Mouse (Mus musculus): ENCODE measurements around the gene Hsd17b12.

Gene Hsd17b12

DNA sequence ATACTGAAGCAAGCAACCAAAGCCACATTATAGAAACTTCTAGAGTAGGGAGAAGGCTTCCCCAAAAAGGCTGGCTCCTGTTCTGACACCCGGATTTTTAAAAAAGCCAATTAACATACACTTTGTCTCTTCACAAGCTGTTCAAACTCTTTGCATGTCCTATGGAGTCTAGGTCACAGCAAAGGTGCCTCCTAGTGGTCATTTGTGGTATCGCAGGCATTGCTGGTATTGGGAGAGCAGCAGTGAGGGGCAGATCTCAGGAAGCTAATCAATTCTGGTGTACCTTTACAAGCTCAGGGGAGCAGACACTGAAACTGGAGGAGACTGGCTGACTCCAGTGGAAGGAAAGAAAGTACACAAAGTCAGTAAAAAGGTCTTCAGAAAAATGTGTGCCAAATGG, 155.4 kb downstream of the Hsd17b12 start:
- peak; percentile 82 for DNase-seq

DNA sequence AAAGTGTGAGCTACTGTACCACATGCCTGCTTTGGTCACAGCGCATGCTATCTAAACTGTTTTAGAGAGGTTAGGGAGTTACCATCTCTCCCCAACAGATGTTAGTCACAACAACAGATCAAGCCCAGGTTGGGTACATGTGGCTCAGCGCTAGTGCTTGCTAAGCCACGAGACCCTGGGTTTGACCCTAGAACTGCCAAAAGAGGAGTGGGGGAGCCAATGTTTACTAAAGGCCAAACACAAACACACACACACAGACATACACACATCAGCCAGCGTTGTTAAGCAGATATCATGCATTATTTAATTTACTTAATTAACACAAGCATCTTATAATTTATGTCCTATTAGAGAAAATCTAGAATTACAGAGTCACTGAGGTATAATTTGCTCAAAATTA, 155.8 kb downstream of the Hsd17b12 start:
- no peak for DNase-seq

DNA sequence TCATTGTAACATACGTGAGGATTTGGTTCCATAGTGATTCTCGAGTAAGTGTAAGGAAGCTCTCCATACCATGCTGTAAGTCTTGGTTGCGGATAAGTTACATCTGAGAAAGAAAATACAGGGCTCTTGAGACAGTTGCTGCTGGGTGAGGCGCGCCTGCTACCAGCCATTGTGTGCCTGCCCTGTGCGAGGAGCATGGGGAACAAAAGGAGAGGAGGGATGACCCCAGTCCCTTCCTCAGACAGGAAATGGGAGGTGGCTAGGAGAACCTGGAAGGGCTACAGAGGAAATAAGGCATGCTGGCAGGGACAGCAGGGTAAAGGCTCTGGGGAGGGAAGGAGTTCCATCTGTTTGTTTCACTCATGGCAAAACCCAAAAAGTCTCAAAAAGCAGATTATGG, 156.4 kb downstream of the Hsd17b12 start:
- no peak for DNase-seq

DNA sequence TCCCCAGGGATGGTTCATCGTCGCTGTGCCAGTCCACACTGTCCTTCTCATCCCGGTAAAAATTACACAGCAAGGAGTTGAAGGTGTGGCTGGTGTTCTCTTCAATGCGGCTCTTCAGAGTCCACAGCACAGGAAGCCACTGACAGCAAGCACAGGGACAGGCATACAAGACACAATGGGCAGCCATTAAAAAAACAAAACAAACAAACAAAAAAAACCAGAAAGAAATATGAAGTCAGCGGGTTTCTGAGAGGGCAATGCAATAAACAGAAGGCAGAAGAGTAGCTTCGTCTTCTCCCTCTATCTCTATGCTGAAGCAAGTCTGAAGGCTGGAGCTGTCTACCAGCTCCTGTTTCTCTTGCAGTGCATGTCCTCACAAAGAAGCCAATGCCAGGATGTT, 161.5 kb downstream of the Hsd17b12 start, which contains the start of gene Gm27027:
Gm27027 (minus strand) TSS at position 101 of the 400 bp plus-strand sequence.
- no peak for DNase-seq

DNA sequence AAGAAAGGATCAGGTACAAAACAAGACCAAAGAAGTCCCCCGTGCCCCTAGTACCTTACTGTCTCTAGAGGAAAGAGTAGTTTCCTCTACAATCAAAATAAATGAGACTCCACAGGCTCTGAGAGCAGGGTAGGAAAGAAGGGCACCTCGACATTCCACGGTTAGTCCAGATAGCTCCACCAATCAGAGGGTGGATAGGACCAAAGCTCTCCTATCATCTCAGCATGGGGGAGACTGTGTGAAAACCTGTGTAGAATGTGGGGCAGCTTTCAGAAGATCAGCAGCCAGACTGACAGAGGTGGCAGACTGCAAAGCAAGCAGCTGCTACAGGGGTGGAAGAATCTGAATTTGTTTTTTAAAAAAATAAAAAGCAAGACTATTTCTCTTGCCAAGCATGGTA, 165.0 kb downstream of the Hsd17b12 start:
- DNase-seq: no peak

DNA sequence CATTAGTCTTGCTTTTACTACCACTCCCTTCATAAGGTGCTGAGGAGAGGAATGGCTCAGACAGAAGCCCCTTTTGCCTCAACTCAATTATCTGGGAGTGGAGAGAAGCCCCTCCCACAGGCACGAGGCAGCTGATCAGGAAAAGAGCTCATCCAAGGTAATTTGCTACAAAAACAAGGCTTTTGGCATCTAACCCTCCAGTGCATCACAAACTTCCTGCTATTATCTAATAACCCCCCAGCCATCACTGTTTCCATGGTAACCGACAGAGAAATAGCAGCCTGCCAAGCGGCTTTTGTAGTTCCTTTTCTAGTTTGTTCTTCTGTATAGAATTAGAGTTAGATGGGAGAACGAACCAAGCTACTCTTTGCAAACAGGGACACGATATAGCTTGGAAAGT, 165.5 kb downstream of the Hsd17b12 start:
- DNase-seq: no peak

DNA sequence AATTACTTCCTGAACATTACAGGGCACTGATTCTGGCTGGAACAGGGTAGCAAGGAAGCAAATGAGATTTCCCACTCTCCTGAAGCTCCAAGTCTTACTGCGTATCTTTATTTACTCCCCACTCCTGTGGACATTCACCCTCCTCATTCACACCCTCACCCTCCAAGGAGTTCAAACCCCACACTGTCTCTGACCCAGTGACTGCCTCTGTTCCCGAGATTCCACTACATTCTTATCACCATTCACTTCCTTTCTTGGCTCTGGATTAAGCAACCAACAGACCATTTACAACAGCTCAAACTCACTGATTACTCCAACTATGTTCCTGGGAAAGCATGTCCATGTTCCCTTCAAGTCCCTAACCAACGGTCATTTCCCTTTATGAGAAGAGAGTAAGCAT, 166.4 kb downstream of the Hsd17b12 start:
- no peak for DNase-seq

DNA sequence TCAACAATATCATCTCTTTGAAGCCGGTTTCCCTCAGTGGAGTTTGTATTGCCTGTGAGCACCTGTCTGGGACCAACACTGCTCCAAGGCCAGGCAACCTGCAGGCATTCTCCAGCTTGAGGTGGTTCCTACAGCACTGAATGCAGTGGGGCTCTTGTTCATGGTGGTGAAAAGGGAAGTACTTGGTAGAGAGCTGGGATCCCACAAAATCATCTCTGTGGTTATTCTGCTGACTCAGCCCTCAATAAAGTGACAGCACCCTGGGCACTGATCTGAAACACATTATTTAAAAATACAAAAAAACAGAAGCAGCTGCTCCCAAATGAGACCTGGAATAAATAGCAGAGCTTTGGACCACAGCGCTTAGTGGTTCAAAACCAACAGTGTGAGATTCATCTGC, 169.3 kb downstream of the Hsd17b12 start:
- DNase-seq: no peak
